Mouse (Mus musculus) spleen, adult 2 months (tissue): ENCODE measurements around the gene Mei1. TPM values are rescaled to one million over a fixed set of nuclear protein-coding genes. Genes with fewer than 3 reads are reported as not detected.
"Not testable (repeated sequence)": the region's sequence is repeated elsewhere in the genome, so short reads cannot be mapped to it uniquely, and the experiment has no call there.

Experiments used
- DNase-seq, 2 experiments: peaks; one replicate each; pipeline versions ENCODE4 v3.0.0 to v3.0.0-alpha.2; 2012 to 2021; ENCODE audit warnings: low spot score in 2 of 2, low read depth in 1 of 2
- H3K27ac ChIP-seq: fragments of 200-500 bp; 2 replicates; pipeline ENCODE4 v1.5.1; 2012; ENCODE audit warnings: low read length, inconsistent platforms; ENCODE audit not compliant: insufficient read depth
- H3K27me3 ChIP-seq: fragments of 200-500 bp; 2 replicates; pipeline ENCODE4 v1.6.1; 2012; ENCODE audit warnings: mild to moderate bottlenecking, moderate library complexity, low read length, inconsistent platforms; ENCODE audit not compliant: control insufficient read depth, insufficient read depth
- H3K36me3 ChIP-seq: fragments of 200-500 bp; 2 replicates; pipeline ENCODE4 v1.6.1; 2012; ENCODE audit warnings: mild to moderate bottlenecking, low read length, inconsistent platforms; ENCODE audit not compliant: control insufficient read depth, insufficient read depth
- H3K4me1 ChIP-seq: fragments of 200-500 bp; 2 replicates; pipeline ENCODE4 v1.6.1; 2011; ENCODE audit warnings: inconsistent platforms; ENCODE audit not compliant: control insufficient read depth, insufficient read depth, insufficient read length
- H3K4me3 ChIP-seq: fragments of 200-500 bp; 2 replicates; pipeline ENCODE4 v1.5.1; 2011; ENCODE audit warnings: mild to moderate bottlenecking, inconsistent platforms; ENCODE audit not compliant: insufficient read depth, insufficient read length; ENCODE audit errors: extremely low read depth
- CTCF ChIP-seq: fragments of 200-500 bp; IDR thresholded peaks from 2 replicates; pipeline ENCODE4 v1.5.1; 2011; ENCODE audit warnings: mild to moderate bottlenecking, inconsistent platforms; ENCODE audit not compliant: insufficient read depth, insufficient read length, insufficient replicate concordance; ENCODE audit errors: extremely low read depth
- POLR2A ChIP-seq: fragments of 200-500 bp; IDR thresholded peaks from 2 replicates; pipeline ENCODE4 v1.6.1; 2011; ENCODE audit warnings: low read depth, low read length, inconsistent platforms
- WGBS: fragments of 180-500 bp; shearing (Covaris S2); methylation state at CpG from one replicate; pipeline ENCODE4 v1.1.7; 2018; 5-methylcytosine and 5-hydroxymethylcytosine counted together
- polyA plus RNA-seq: library from polyadenylated mRNA; depleted of rRNA; stranded (reverse); fragments of >200 nt; gene quantifications from 2 replicates; pipeline ENCODE4 v1.2.3, GENCODE M21; 2012

Gene Mei1
- polyA plus RNA-seq, 1 experiment, result not detected

DNA sequence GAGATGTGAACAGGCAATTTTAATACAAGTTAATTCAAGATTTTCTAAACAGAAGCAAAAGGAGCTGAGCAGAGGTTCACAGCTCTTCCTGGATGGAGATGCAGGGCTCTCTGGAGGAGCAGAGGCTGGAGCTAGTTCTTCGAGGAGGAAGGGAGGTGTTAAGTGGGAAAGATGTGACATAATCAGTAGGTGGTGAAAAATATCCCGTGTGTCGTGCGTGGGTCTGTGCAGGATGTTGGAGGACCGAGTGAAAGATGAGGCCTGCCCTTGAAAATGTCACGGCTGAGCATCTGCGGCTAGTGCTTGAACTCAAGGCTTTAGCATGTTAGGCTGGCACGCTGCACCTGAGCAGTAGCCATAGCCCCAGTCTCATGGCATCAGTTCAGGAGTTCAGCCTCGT, 15.8 kb downstream of the Mei1 start:
- DNase-seq, result no peak
- H3K4me1 ChIP-seq, result no peaks in the 10 kb centered on the region
- no peak overlapping the region for H3K4me3 ChIP-seq
- 92% methylated on average over 9 of the region's 9 CpGs for WGBS
- no peak for TF ChIP-seq POLR2A
- TF ChIP-seq CTCF, result no peak
- H3K36me3 ChIP-seq, result no peaks in the 10 kb centered on the region
- H3K27ac ChIP-seq, result no peak overlapping the region
- H3K27me3 ChIP-seq, result no peaks in the 10 kb centered on the region; the same call in 1 of the 2 replicates

DNA sequence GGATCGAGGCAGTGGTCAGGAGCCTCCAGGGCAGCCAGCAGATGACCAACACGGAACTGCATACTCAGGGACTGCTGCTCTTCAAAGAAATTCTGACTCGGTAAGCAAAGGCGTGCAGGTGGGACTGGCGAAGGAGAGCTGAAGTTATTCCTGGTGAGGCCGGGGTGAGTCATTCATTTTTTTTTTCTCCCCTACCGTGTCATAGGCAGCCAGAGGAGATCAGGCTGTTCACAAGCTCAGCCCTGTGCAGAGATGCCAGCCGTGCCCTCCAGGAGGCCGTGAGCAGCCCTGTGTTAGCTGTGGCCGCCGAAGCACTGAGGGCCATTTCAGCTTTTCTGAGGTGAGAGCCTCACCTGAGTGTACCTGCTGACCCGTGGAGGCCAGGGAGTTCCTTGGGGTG, 16.3 kb downstream of the Mei1 start:
- no peaks in the 10 kb centered on the region for H3K4me1 ChIP-seq
- no peak for DNase-seq
- H3K27me3 ChIP-seq, result no peaks in the 10 kb centered on the region; the same call in 1 of the 2 replicates
- TF ChIP-seq POLR2A (no peak), CTCF (no peak)
- no peaks in the 10 kb centered on the region for H3K36me3 ChIP-seq
- H3K27ac ChIP-seq, result no peak overlapping the region
- H3K4me3 ChIP-seq, result no peak overlapping the region
- 85% methylated on average over 12 of the region's 12 CpGs for WGBS

DNA sequence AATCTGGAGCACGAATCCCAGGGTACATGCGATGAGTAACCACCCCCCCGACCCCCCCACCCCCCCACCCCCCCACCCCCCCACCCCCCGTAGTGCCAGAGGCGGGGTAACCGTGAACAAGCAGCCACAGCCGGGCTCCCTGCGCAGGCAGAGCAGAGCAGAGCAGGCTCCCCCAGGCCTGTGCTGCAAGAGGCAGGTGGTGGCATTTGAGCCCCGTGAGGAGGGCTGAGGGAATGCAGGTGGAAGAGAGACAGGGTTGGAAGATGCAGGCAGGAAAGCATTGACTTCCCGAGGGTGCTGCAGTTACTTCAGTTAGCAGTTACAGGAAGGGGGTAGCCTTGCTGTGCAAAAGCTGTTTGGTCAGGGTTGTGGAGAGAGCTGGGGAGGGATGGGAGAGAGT, 17.5 kb downstream of the Mei1 start:
- DNase-seq, result no peak
- 5% methylated on average over 10 of the region's 10 CpGs for WGBS
- no peaks in the 10 kb centered on the region; the same call in 1 of the 2 replicates for H3K27me3 ChIP-seq

DNA sequence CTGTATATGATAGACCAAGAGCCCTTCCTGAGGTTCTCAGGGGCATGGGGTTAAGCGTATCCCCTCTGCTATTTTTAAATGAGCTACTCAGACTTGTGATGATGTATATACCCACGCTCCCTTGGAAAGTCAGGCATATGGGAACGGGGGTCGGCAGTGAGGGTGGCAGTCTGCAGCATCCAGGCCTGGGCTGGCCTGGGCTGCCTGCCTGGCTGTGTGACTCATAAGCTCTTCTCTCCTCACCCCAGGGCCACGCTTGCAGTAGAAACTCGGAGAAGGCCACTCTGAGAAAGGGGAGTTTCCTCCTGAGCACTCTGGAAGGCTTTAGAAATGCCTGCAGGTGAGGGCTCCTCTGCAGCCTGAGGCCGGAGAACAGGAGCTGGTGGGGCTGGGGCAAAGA, 21.3 kb downstream of the Mei1 start:
- no peaks in the 10 kb centered on the region; the same call in 1 of the 2 replicates for H3K27me3 ChIP-seq
- no peak for DNase-seq
- H3K4me1 ChIP-seq, result no peaks in the 10 kb centered on the region
- H3K27ac ChIP-seq, result no peak overlapping the region
- H3K36me3 ChIP-seq, result no peaks in the 10 kb centered on the region
- H3K4me3 ChIP-seq, result no peak overlapping the region
- no peak for TF ChIP-seq POLR2A
- no peak for TF ChIP-seq CTCF
- WGBS, result 89% methylated on average over 7 of the region's 7 CpGs

More for the DNA sequence above, 17.5 kb downstream of the Mei1 start:
- no peak overlapping the region for H3K27ac ChIP-seq
- no peaks in the 10 kb centered on the region for H3K4me1 ChIP-seq
- no peak overlapping the region for H3K4me3 ChIP-seq
- TF ChIP-seq POLR2A (no peak), CTCF (no peak)
- no peaks in the 10 kb centered on the region for H3K36me3 ChIP-seq

DNA sequence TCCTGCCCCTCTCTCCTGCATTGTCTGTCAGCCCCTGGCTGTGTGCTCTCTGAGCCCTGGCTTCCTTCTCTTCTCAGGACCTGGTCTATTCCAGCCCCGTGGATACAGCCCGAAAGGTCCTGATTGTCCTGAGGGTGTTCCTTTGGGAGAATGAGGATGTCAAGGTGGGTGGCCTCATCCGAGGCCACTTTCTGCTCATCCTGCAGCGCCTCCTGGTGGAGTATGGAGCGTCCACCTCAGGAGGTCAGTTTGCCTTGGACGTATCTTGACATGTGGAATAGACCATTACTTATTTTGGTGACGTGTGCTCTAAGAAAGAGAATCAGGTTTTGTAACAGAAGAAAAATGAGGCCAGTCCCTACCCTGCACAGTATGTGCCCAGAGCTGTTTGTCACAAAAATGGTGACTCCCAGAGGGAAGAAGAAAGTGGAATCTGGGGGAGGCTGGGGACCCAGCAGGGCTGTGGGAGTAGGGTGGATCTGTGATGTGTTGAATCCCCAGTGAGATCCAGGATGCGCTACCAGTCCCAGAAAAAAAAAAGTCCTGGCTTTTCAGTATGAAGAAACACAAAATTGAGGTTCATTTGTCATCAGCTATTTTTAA, 37.3 kb downstream of the Mei1 start:
- TF ChIP-seq CTCF, result peak; percentile 53; the same call in 1 of the 2 replicates
- TF ChIP-seq POLR2A, result no peak
- Histone ChIP-seq H3K4me1 (no peaks in the 10 kb centered on the region), H3K36me3 (no peaks in the 10 kb centered on the region), H3K27me3 (no peaks in the 10 kb centered on the region), H3K4me3 (no peak overlapping the region), H3K27ac (no peak overlapping the region)
- WGBS, result 26% methylated on average over 8 of the region's 8 CpGs
- no peak for DNase-seq

- TF ChIP-seq CTCF (no peak), POLR2A (no peak)
- H3K4me1 ChIP-seq, result no peaks in the 10 kb centered on the region
- H3K4me3 ChIP-seq, result no peak overlapping the region
- H3K27ac ChIP-seq, result no peak overlapping the region
- no peak for DNase-seq
- 88% methylated on average over 8 of the region's 8 CpGs for WGBS
- H3K36me3 ChIP-seq, result no peaks in the 10 kb centered on the region
- H3K27me3 ChIP-seq, result no peaks in the 10 kb centered on the region
Observed at GRCm38 (mm10) chr15:82120544-82120943, 50.7 kb downstream of the Mei1 start.

DNA sequence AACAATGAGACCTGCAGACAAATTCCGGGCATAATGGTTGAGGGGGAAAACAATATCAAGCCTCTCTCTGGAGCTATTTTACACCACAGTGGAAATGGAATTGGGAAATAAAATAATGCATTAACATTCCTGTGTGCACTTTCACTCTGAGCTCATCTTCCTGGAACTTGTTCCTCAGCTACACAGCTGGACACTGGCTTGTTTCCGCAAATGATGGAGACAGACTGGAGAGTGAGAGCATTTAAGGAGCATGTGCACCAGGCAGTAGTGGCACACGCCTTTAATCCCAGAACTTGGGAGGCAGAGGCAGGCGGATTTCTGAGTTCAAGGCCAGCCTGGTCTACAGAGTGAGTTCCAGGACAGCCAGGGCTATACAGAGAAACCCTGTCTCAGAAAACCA, 56.9 kb downstream of the Mei1 start:
- WGBS, result 89% methylated on average over 4 of the region's 4 CpGs
- DNase-seq, result not testable (repeated sequence)

More for the DNA sequence above, 56.9 kb downstream of the Mei1 start:
- not testable (repeated sequence) for H3K4me1 ChIP-seq, H3K27ac ChIP-seq, H3K4me3 ChIP-seq, H3K36me3 ChIP-seq, H3K27me3 ChIP-seq
